Mouse (Mus musculus) midbrain, postnatal 0 days (tissue): Measurements from ENCODE around the gene Ggt5. TPM values are rescaled to one million over a fixed set of nuclear protein-coding genes. Genes with fewer than 3 reads are reported as not detected.
A peak's percentile ranks its signal among the peaks of the same experiment; 100 is the strongest.

Source experiments
- ATAC-seq: fragments of 200-750 bp; cut with Nextera tagmentation; 2 replicates; pipeline ENCODE4 v1.8.0; 2017; ENCODE audit warnings: moderate number of reproducible peaks, mild to moderate bottlenecking, moderate TSS enrichment, moderate library complexity; ENCODE audit not compliant: low FRiP score
- DNase-seq: peaks from one replicate; pipeline ENCODE4 v3.0.0-alpha.2; 2015; ENCODE audit warnings: low spot score
- H3K27ac ChIP-seq: fragments of 300-500 bp; sonication (generic); 2 replicates; pipeline ENCODE4 v1.5.1; 2014; ENCODE audit warnings: low read depth, mild to moderate bottlenecking, low read length, mixed read lengths
- H3K27me3 ChIP-seq: fragments of 300-500 bp; sonication (generic); 2 replicates; pipeline ENCODE4 v1.6.1; 2014; ENCODE audit warnings: low read length, control low read depth, mixed read lengths; ENCODE audit not compliant: insufficient read depth
- H3K36me3 ChIP-seq: fragments of 300-500 bp; sonication (generic); 2 replicates; pipeline ENCODE4 v1.6.1; 2014; ENCODE audit warnings: low read length, control low read depth, mixed read lengths; ENCODE audit not compliant: insufficient read depth
- H3K4me1 ChIP-seq: fragments of 300-500 bp; sonication (generic); 2 replicates; pipeline ENCODE4 v1.6.1; 2014; ENCODE audit warnings: mild to moderate bottlenecking, control low read depth, antibody characterized with exemption, low read length, mixed read lengths; ENCODE audit not compliant: insufficient read depth
- H3K4me2 ChIP-seq: fragments of 300-500 bp; sonication (generic); 2 replicates; pipeline ENCODE4 v1.6.1; 2014; ENCODE audit warnings: low read depth, mild to moderate bottlenecking, low read length, mixed read lengths; ENCODE audit not compliant: poor library complexity, severe bottlenecking
- H3K4me3 ChIP-seq: fragments of 300-500 bp; sonication (generic); 2 replicates; pipeline ENCODE4 v1.5.1; 2014; ENCODE audit warnings: low read depth, mild to moderate bottlenecking, low read length, moderate library complexity
- H3K9ac ChIP-seq: fragments of 300-500 bp; sonication (generic); replicated peaks from 2 replicates; pipeline ENCODE4 v1.6.1; 2014; ENCODE audit warnings: mild to moderate bottlenecking, low read length, moderate library complexity, mixed read lengths; ENCODE audit not compliant: poor library complexity, severe bottlenecking
- H3K9me3 ChIP-seq: fragments of 300-500 bp; sonication (generic); 2 replicates; pipeline ENCODE4 v1.6.1; 2016; ENCODE audit warnings: low read length, control low read depth
- CTCF ChIP-seq: IDR thresholded peaks from 2 replicates; pipeline ENCODE4 v1.5.1; 2016; ENCODE audit warnings: antibody characterized with exemption, mild to moderate bottlenecking
- WGBS: fragments of 180-500 bp; shearing (Covaris S2); extraction: QIAGEN DNeasy Blood & Tissue Kit; methylation state at CpG from one replicate; pipeline ENCODE4 v1.1.7; 2014; 5-methylcytosine and 5-hydroxymethylcytosine counted together
- polyA plus RNA-seq: library from polyadenylated mRNA; unstranded; fragments of >200 nt; fragmentation: Nextera tagmentation; extraction: Ambion mirVana; gene quantifications from 2 replicates; pipeline ENCODE4 v1.2.1, GENCODE M21; 2015
- total RNA-seq: library from RNA; depleted of rRNA; stranded (reverse); fragments of >200 nt; gene quantifications from 2 replicates; pipeline ENCODE4 v1.2.3, GENCODE M21; 2014

Ggt5 gene
- total and polyA plus RNA-seq, 2 experiments from 2014 or later = 1.3 to 5.8 TPM

GRCm38 (mm10) chr10:75595981-75596380 is 6.8 kb downstream of the Ggt5 start:
- WGBS = 82% methylated on average over 8 of the region's 8 CpGs
- TF ChIP-seq CTCF = no peak
- no peaks in the 10 kb centered on the region for H3K27me3 ChIP-seq
- DNase-seq = peak; percentile 30
- H3K9ac ChIP-seq = no peak overlapping the region
- H3K4me3 ChIP-seq = no peak overlapping the region
- H3K27ac ChIP-seq = no peak overlapping the region
- H3K4me2 ChIP-seq = no peak overlapping the region
- H3K4me1 ChIP-seq = no peaks in the 10 kb centered on the region
- no peak for ATAC-seq
- H3K36me3 ChIP-seq = no peaks in the 10 kb centered on the region
- H3K9me3 ChIP-seq = no peaks in the 10 kb centered on the region

GRCm38 (mm10) chr10:75600189-75600730 is 11.1 kb downstream of the Ggt5 start:
- Histone ChIP-seq H3K9ac (no peak overlapping the region), H3K27ac (no peak overlapping the region), H3K9me3 (no peaks in the 10 kb centered on the region), H3K36me3 (no peaks in the 10 kb centered on the region), H3K27me3 (no peaks in the 10 kb centered on the region), H3K4me2 (no peak overlapping the region), H3K4me3 (no peak overlapping the region), H3K4me1 (no peaks in the 10 kb centered on the region)
- ATAC-seq (no peak), DNase-seq (no peak)
- no peak for TF ChIP-seq CTCF
- 81% methylated on average over 7 of the region's 7 CpGs for WGBS

GRCm38 (mm10) chr10:75605162-75605846 is 16.2 kb downstream of the Ggt5 start:
- no peak overlapping the region for H3K4me3 ChIP-seq
- H3K27me3 ChIP-seq = no peaks in the 10 kb centered on the region
- DNase-seq (no peak), ATAC-seq (no peak)
- H3K9me3 ChIP-seq = no peaks in the 10 kb centered on the region
- TF ChIP-seq CTCF = no peak
- no peaks in the 10 kb centered on the region for H3K36me3 ChIP-seq
- WGBS = 49% methylated on average over 11 of the region's 11 CpGs
- H3K27ac ChIP-seq = no peak overlapping the region
- no peaks in the 10 kb centered on the region for H3K4me1 ChIP-seq
- H3K4me2 ChIP-seq = no peak overlapping the region
- H3K9ac ChIP-seq = no peak overlapping the region

DNA sequence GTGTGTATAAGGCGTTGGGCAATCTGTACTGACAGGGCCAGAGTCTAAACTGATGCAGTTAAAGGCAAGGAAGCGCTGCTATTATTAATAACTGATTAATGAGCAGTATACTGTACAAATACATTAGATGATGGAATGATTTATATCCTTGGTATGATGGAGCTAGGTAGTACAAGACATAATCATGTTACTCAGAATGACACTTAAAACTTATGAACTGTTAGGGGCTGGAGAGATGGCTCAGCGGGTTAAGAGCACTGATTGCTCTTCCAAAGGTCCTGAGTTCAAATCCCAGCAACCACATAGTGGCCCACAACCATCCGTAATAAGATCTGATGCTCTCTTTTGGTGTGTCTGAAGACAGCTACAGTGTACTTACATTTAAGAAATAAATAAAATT is 18.1 kb downstream of the Ggt5 start:
- TF ChIP-seq CTCF = no peak
- Histone ChIP-seq H3K4me2 (no peak overlapping the region), H3K9ac (no peak overlapping the region), H3K4me1 (no peaks in the 10 kb centered on the region), H3K27me3 (no peaks in the 10 kb centered on the region), H3K27ac (no peak overlapping the region), H3K36me3 (no peaks in the 10 kb centered on the region), H3K4me3 (no peak overlapping the region), H3K9me3 (no peaks in the 10 kb centered on the region)
- DNase-seq (no peak), ATAC-seq (no peak)
- 86% methylated on average over 4 of the region's 4 CpGs for WGBS

GRCm38 (mm10) chr10:75608975-75609374 is 19.8 kb downstream of the Ggt5 start:
- H3K9ac ChIP-seq = no peak overlapping the region
- DNase-seq (no peak), ATAC-seq (no peak)
- H3K4me3 ChIP-seq = no peak overlapping the region
- WGBS = 90% methylated on average over 11 of the region's 11 CpGs
- no peaks in the 10 kb centered on the region for H3K4me1 ChIP-seq
- H3K4me2 ChIP-seq = no peak overlapping the region
- no peaks in the 10 kb centered on the region for H3K36me3 ChIP-seq
- no peak for TF ChIP-seq CTCF
- H3K9me3 ChIP-seq = no peaks in the 10 kb centered on the region
- H3K27me3 ChIP-seq = no peaks in the 10 kb centered on the region
- no peak overlapping the region for H3K27ac ChIP-seq

GRCm38 (mm10) chr10:75610486-75610885 is 21.3 kb downstream of the Ggt5 start:
- no peaks in the 10 kb centered on the region for H3K4me1 ChIP-seq
- ATAC-seq (no peak), DNase-seq (no peak)
- H3K27me3 ChIP-seq = no peaks in the 10 kb centered on the region
- no peak for TF ChIP-seq CTCF
- no peak overlapping the region for H3K27ac ChIP-seq
- no peak overlapping the region for H3K4me2 ChIP-seq
- H3K9ac ChIP-seq = no peak overlapping the region
- H3K9me3 ChIP-seq = no peaks in the 10 kb centered on the region
- H3K36me3 ChIP-seq = no peaks in the 10 kb centered on the region
- no peak overlapping the region for H3K4me3 ChIP-seq
- 76% methylated on average over 7 of the region's 7 CpGs for WGBS
